Mouse (Mus musculus) heart, embryonic 11.5 days (tissue): ENCODE data around the gene Fbxw4. TPM values are rescaled to one million over a fixed set of nuclear protein-coding genes. Genes with fewer than 3 reads are reported as not detected.
A peak's percentile ranks its signal among the peaks of the same experiment; 100 is the strongest.
"Not testable (repeated sequence)": the region's sequence is repeated elsewhere in the genome, so short reads cannot be mapped to it uniquely, and the experiment has no call there.

ENCODE experiments used
- ATAC-seq: fragments of 200-750 bp; cut with Nextera tagmentation; replicated peaks from 2 replicates; pipeline ENCODE4 v1.8.0; 2017; ENCODE audit warnings: moderate library complexity; ENCODE audit not compliant: insufficient number of reproducible peaks, low FRiP score, low TSS enrichment
- H3K27ac ChIP-seq: fragments of 300-500 bp; sonication (generic); 2 replicates; pipeline ENCODE4 v1.5.1; 2014; ENCODE audit warnings: mild to moderate bottlenecking, low read depth, low read length
- H3K27me3 ChIP-seq: fragments of 300-500 bp; sonication (generic); 2 replicates; pipeline ENCODE4 v1.6.1; 2014; ENCODE audit warnings: mild to moderate bottlenecking, low read length, mixed read lengths; ENCODE audit not compliant: control insufficient read depth, insufficient read depth
- H3K36me3 ChIP-seq: fragments of 300-500 bp; sonication (generic); 2 replicates; pipeline ENCODE4 v1.6.1; 2014; ENCODE audit warnings: mild to moderate bottlenecking, low read length, moderate library complexity, mixed read lengths; ENCODE audit not compliant: control insufficient read depth, insufficient read depth
- H3K4me1 ChIP-seq: fragments of 300-500 bp; sonication (generic); 2 replicates; pipeline ENCODE4 v1.6.1; 2014; ENCODE audit warnings: low read length; ENCODE audit not compliant: control insufficient read depth, insufficient read depth
- H3K4me2 ChIP-seq: fragments of 300-500 bp; sonication (generic); 2 replicates; pipeline ENCODE4 v1.6.1; 2014; ENCODE audit warnings: mild to moderate bottlenecking, moderate library complexity
- H3K4me3 ChIP-seq: fragments of 300-500 bp; sonication (generic); 2 replicates; pipeline ENCODE4 v1.5.1; 2014; ENCODE audit warnings: low read depth, low read length
- H3K9ac ChIP-seq: fragments of 300-500 bp; sonication (generic); 2 replicates; pipeline ENCODE4 v1.6.1; 2014; ENCODE audit warnings: mild to moderate bottlenecking, low read depth, low read length, moderate library complexity
- H3K9me3 ChIP-seq: fragments of 300-500 bp; sonication (generic); replicated peaks from 2 replicates; pipeline ENCODE4 v1.6.1; 2016; ENCODE audit warnings: low read length; ENCODE audit not compliant: control insufficient read depth
- WGBS: fragments of 180-500 bp; shearing (Covaris S2); extraction: QIAGEN DNeasy Blood & Tissue Kit; methylation state at CpG from one replicate; pipeline ENCODE4 v1.1.7; 2014; ENCODE audit not compliant: insufficient replicate concordance; 5-methylcytosine and 5-hydroxymethylcytosine counted together
- polyA plus RNA-seq: library from polyadenylated mRNA; unstranded; fragments of >200 nt; fragmentation: Nextera tagmentation; extraction: Ambion mirVana; gene quantifications from 2 replicates; pipeline ENCODE4 v1.2.1, GENCODE M21; 2014

Fbxw4 gene
- polyA plus RNA-seq, 1 experiment from 2014 or later = 4.2 TPM

DNA sequence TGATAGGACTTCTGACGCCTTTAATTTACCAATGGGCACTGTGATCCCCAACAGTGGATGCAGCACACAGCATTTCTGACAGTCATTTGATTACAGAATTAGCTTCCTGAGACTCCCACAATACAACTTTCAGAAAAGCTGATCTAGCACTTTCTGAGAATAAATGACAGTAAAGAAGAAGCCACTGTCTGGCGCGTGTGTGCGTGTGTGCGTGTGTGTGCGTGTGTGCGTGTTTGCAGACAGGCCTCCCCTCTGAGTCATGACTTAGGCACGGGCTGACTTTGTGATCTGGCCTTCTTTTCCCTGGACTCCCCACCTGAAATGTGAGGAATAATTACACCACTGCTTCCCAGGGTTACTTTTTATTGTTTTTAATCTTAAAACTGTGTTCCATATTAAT, 8.6 kb downstream of the Fbxw4 start:
- H3K27me3 ChIP-seq = no peaks in the 10 kb centered on the region
- WGBS = 84% methylated on average over 8 of the region's 8 CpGs
- H3K4me2 ChIP-seq = no peak overlapping the region
- H3K9me3 ChIP-seq = no peaks in the 10 kb centered on the region
- H3K36me3 ChIP-seq = no peaks in the 10 kb centered on the region
- no peak overlapping the region for H3K27ac ChIP-seq
- ATAC-seq = no peak
- peaks cover 23% of the 10 kb centered on the region for H3K4me1 ChIP-seq
- no peak overlapping the region for H3K4me3 ChIP-seq
- no peak overlapping the region for H3K9ac ChIP-seq

DNA sequence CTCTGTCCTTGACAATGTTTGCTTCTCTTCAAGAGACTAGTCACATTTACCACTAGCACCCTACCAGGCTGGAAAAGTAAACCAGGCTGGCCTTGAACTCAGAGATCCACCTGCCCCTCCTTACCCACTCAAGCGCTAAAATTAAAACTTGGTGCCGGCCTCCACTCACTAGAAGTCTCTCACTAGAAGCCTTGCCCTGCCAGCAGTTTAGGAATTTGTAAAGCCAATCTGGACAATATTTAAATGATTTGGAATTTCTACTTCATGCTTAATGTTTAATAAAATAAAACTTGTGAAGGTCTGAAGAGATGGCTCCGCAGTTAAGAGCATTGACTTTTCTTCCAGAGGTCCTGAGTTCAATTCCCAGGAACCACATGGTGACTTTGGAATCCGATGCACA, 10.3 kb downstream of the Fbxw4 start:
- no peak overlapping the region for H3K4me2 ChIP-seq
- no peak for ATAC-seq
- no peak overlapping the region for H3K27ac ChIP-seq
- no peaks in the 10 kb centered on the region for H3K27me3 ChIP-seq
- H3K4me3 ChIP-seq = no peak overlapping the region
- no peaks in the 10 kb centered on the region for H3K36me3 ChIP-seq
- H3K9ac ChIP-seq = no peak overlapping the region
- no peaks in the 10 kb centered on the region for H3K9me3 ChIP-seq
- 81% methylated on average over 4 of the region's 4 CpGs for WGBS
- H3K4me1 ChIP-seq = peaks cover 11% of the 10 kb centered on the region

GRCm38 (mm10) chr19:45648469-45648868, 11.6 kb downstream of the Fbxw4 start:
- H3K4me1 ChIP-seq = peaks cover 10% of the 10 kb centered on the region
- H3K36me3 ChIP-seq, H3K4me2 ChIP-seq, H3K27me3 ChIP-seq, H3K9me3 ChIP-seq, H3K27ac ChIP-seq, H3K9ac ChIP-seq, H3K4me3 ChIP-seq: not testable (repeated sequence)
- peak; percentile 68; the same call in 1 of the 2 replicates for ATAC-seq
- 90% methylated on average over 6 of the region's 6 CpGs for WGBS

DNA sequence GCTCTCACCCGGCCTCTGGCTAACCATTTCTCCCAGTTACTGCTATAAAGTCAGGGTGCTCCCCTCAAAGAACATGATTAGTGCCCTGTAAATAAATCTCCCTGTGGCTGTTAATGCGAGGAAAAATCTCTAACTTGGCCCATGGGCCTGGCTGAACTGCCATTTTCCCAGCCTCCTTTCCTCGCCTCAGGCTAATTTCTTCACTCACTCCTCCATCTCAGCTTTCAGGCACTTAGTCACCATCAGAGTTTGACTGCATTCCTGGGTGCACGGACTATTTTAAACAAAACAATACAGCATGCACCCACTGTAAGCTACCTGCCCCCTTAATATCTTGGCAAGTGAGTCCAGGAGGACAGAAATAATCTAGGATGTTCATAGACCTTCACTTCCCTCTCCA, 13.2 kb downstream of the Fbxw4 start:
- Histone ChIP-seq H3K27ac (0 out of 2 replicates have a peak overlapping the region, but pooled peaks have one; percentile 22), H3K4me3 (no peak overlapping the region), H3K4me1 (peaks cover 4% of the 10 kb centered on the region; the same call in 1 of the 2 replicates), H3K9me3 (no peaks in the 10 kb centered on the region), H3K4me2 (no peak overlapping the region), H3K27me3 (no peaks in the 10 kb centered on the region), H3K36me3 (no peaks in the 10 kb centered on the region), H3K9ac (no peak overlapping the region)
- 44% methylated on average over 4 of the region's 4 CpGs for WGBS
- no peak for ATAC-seq

DNA sequence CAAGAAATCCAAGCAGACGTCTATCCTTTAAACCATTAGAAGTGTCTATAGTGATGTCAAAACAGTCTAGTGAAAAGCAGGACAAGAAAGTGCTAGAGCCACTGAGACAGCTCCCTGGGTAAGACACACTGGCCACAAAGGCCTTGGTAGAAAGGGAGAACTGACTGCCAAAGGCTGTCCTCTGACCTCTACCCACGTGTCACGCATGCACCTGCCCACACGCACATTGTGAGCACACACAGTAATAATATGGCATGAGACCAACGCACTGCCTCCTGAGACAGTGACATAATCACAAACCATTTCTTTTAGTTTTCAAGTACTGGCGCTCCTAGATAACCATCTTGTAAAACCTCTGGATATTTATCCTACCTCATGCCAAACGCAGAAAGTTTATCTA, 19.4 kb downstream of the Fbxw4 start:
- Histone ChIP-seq H3K4me1 (peaks cover 7% of the 10 kb centered on the region; the same call in 1 of the 2 replicates), H3K4me2 (no peak overlapping the region), H3K9ac (no peak overlapping the region), H3K27ac (no peak overlapping the region), H3K27me3 (no peaks in the 10 kb centered on the region), H3K9me3 (no peaks in the 10 kb centered on the region), H3K4me3 (no peak overlapping the region), H3K36me3 (no peaks in the 10 kb centered on the region; the same call in 1 of the 2 replicates)
- WGBS = 88% methylated on average over 7 of the region's 7 CpGs
- no peak for ATAC-seq

DNA sequence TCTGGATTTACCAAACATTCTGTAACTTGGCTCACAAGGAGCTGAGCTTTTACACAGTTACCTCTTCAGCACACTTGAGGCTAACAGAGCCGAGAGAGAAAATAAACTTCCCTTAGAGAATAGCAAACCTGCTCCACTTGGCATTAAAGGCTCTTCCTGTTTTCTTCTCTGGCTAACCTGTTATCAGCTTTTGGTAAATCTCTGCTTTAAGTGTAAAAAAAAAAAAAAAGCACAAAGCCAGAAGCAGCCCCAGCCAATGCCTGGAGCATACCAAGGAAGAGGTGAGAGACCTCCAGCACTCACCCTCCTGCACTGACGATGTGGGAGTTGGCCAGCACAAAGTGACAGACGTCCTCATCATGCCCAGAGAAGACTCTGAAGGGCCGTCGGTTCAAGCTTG, 24.2 kb downstream of the Fbxw4 start:
- H3K4me3 ChIP-seq = no peak overlapping the region
- H3K27me3 ChIP-seq = no peaks in the 10 kb centered on the region
- H3K4me2 ChIP-seq = no peak overlapping the region
- H3K36me3 ChIP-seq = no peaks in the 10 kb centered on the region; the same call in 1 of the 2 replicates
- 38% methylated on average over 5 of the region's 5 CpGs for WGBS
- no peak overlapping the region for H3K27ac ChIP-seq
- peaks cover 24% of the 10 kb centered on the region for H3K4me1 ChIP-seq
- ATAC-seq = no peak
- no peak overlapping the region for H3K9ac ChIP-seq
- H3K9me3 ChIP-seq = no peaks in the 10 kb centered on the region

DNA sequence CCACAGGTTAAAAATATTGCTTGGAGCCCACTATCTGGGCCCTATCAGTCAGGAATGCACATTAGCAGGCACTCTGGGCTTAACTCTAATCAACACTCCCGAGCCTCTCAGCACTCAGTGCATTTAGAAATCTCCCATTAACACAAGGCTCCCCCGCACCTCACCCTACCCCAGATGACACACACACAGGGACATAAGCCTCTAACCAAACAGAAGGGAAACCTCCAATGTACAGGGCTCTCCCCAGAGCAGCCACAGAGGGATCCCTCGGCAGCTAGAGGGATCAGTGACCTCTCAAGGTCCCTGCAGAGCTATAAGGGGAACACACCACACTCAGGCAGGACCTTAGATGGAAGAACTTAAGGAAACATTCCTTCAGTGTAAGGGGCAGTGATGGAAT, 28.5 kb downstream of the Fbxw4 start:
- 7% methylated on average over 3 of the region's 3 CpGs for whole genome bisulfite sequencing
- Histone ChIP-seq H3K4me2 (0 out of 2 replicates have a peak overlapping the region, but pooled peaks have one; percentile 15), H3K27me3 (no peaks in the 10 kb centered on the region), H3K4me3 (no peak overlapping the region), H3K9me3 (no peaks in the 10 kb centered on the region), H3K36me3 (no peaks in the 10 kb centered on the region; the same call in 1 of the 2 replicates), H3K9ac (no peak overlapping the region), H3K4me1 (peaks cover 25% of the 10 kb centered on the region), H3K27ac (peak overlapping the region; percentile 43)
- no peak for ATAC-seq

DNA sequence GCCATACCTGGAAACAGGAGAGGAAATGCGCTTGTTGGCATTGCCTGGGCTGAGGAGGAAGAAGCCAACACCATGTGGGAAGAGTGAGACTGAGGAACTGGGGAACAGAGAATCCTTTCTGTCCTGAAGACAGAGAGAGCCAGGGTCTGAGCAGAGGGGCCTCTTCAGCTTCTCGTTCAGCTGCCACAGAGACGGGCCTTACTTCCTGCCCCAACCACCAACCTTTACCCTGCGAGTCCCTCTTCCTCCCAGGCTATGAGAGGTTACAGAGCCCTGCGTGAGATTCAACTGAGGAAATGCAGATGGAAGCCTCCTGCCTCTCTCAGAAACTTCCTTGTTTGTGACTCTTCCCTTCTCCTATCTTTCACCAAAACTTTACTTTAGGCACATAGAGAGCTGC, 29.2 kb downstream of the Fbxw4 start:
- ATAC-seq = no peak
- peaks cover 25% of the 10 kb centered on the region for H3K4me1 ChIP-seq
- no peaks in the 10 kb centered on the region; the same call in 1 of the 2 replicates for H3K36me3 ChIP-seq
- H3K27ac ChIP-seq = peak overlapping the region; percentile 43
- H3K9me3 ChIP-seq = no peaks in the 10 kb centered on the region
- H3K4me2 ChIP-seq = no peak overlapping the region
- H3K27me3 ChIP-seq = no peaks in the 10 kb centered on the region
- WGBS = 24% methylated on average over 5 of the region's 5 CpGs
- no peak overlapping the region for H3K9ac ChIP-seq
- H3K4me3 ChIP-seq = no peak overlapping the region

DNA sequence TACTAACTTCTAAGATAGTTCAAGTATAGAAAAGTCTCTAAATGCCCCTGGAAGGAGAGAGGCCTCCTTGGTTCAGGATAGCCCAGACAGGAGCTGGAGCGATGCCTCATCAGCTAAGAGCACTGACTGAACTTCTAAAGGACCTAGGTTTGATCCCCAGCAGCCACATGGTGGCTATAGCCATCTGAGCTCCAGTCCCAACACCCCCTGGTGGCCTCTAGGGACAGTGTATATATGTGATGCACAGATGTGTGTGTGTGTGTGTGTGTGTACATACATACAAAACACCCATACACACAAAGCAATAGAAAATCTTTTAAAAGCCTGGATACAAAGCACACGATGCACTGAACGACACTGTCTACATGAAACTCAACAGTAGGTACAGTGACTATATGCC, 30.9 kb downstream of the Fbxw4 start:
- Histone ChIP-seq H3K4me3 (no peak overlapping the region), H3K36me3 (no peaks in the 10 kb centered on the region), H3K27ac (no peak overlapping the region), H3K4me1 (peaks cover 22% of the 10 kb centered on the region), H3K9ac (no peak overlapping the region), H3K4me2 (no peak overlapping the region), H3K9me3 (no peaks in the 10 kb centered on the region), H3K27me3 (no peaks in the 10 kb centered on the region)
- ATAC-seq = no peak
- 92% methylated on average over 3 of the region's 3 CpGs for WGBS
